Mouse (Mus musculus) liver, embryonic 14.5 days (tissue): ENCODE data around the gene Mynn.

Experiments
- CTCF ChIP-seq: IDR thresholded peaks from 2 replicates; pipeline ENCODE4 v1.5.1; 2016; ENCODE audit warnings: antibody characterized with exemption, low read depth, control low read depth
- EP300 ChIP-seq: IDR thresholded peaks from 2 replicates; pipeline ENCODE4 v1.6.1; 2016; ENCODE audit warnings: antibody characterized with exemption, low read depth

DNA sequence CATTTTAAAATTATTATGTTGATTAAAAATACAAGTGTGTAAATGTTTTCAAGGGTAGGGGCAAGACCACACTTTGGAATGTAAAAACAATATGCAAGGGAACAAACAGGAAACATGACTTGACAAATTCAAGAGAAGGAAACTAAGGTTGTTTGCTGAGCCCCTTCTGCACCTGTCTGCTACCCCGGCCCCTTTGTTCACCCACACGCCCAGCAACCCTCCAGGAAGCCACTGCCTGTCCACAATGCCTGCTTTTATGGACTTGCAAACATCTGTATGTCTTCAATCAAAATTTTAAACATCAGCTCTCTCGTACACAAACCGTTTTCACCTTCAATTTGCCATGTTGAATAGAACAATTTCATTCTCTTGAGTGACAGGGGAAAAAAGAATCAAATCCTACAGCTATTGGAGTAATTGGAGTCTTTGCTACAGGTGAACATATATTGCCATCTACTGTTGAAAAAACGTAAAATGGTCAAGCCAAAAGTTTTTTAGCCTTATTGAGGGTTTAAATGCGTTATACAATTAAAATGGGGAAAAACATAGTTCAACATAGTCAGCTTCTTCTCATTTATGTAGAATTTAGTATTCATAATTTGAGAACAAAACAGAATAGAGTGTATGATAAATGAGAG, 41.1 kb upstream of the Mynn start:
- TF ChIP-seq CTCF (no peak), EP300 (no peak)
